Mouse (Mus musculus): ENCODE results near the gene Nme6. TPM values are rescaled to one million over a fixed set of nuclear protein-coding genes. Genes with fewer than 3 reads are reported as not detected.
"Not testable (repeated sequence)": the region's sequence is repeated elsewhere in the genome, so short reads cannot be mapped to it uniquely, and the experiment has no call there.

The Nme6 gene
- polyA plus RNA-seq (2015; fragmentation: Nextera tagmentation; extraction: Ambion mirVana) = 56.8 and 60.8 TPM in 2 replicates

DNA sequence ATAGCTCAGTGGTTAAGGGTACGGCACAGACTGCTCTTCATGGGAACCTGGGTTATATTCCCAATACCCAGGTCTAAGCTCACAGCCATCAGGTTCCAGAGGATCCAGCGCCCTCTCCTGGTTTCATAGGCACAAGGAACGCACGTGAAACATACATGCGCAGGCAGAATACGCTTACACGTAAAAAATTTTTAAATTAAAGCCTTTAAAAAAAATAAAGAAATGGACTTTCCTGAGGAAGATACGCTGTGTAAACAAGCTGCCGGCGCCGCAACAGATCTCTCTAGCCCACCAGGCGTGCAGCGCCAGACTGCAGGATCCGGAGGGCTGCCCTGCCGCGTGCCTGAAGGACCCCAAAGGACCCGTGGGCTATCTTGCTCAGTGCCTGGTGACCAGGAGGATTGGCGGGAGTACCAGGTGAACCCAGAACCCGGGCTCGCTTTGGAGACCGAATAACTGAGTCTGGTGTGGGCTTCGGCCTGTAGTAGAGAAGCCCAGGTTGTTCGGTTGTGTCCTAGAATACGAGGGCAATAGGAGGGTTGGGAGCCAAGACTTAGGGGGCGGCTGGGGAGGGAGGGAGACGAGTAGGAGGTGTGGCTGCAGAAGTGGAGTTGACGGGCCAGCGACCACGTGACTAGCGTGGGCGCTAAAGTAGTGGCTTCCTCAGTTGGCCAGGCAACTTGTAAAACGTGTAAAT, at the start of gene Nme6:
Gene Nme6, plus strand, starts transcription at position 359 of the 697 bp plus-strand sequence.
- WGBS = under 1% methylated on average over 32 of the region's 32 CpGs
- H3K4me1 ChIP-seq = peaks cover 12% of the 10 kb centered on the region
- H3K36me3 ChIP-seq = peaks cover 26% of the 10 kb centered on the region
- H3K9me3 ChIP-seq (replicated peaks) = no peaks in the 10 kb centered on the region
- peak within 1 kb of the TSS; percentile 71 for H3K4me3 ChIP-seq (replicated peaks)
- peak within 1 kb of the TSS; percentile 85 for H3K4me2 ChIP-seq (replicated peaks)
- H3K27me3 ChIP-seq = no peaks in the 10 kb centered on the region
- H3K27ac ChIP-seq (replicated peaks) = peak within 1 kb of the TSS; percentile 89
- H3K9ac ChIP-seq = peak within 1 kb of the TSS; percentile 64
- peak; percentile 95 for ATAC-seq (ENCODE audit: insufficient number of reproducible peaks, low FRiP score, low TSS enrichment, low read depth)

DNA sequence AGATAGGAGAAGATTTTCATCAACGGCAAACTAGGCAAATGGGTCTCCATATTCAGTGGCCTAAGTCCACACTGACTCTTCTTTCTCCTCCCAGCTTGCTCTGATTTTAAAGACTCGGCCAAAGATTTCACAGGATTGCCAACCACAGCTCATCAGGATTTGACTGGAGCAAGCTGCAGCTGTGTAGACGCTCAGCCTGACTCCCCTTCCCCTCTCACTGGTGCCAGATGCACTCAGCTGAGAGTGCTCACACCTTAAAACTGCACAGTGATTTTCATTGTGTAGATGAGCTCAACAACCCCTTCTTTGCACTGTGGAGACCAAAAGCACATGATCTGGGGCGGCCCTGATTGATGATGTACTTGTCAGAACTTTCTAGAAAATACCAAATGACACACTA, 42.0 kb upstream of the Nme6 start, which contains the start of gene Fbxw27:
Gene Fbxw27, minus strand, starts transcription at position 101 of the 400 bp plus-strand sequence.
- not testable (repeated sequence) for H3K4me1 ChIP-seq; H3K27me3 ChIP-seq; H3K27ac ChIP-seq (replicated peaks); H3K9ac ChIP-seq; ATAC-seq (ENCODE audit: insufficient number of reproducible peaks, low FRiP score, low TSS enrichment, low read depth); H3K36me3 ChIP-seq; H3K4me3 ChIP-seq (replicated peaks); H3K4me2 ChIP-seq (replicated peaks); H3K9me3 ChIP-seq (replicated peaks)
- WGBS = 75% methylated on average over 4 of the region's 4 CpGs

DNA sequence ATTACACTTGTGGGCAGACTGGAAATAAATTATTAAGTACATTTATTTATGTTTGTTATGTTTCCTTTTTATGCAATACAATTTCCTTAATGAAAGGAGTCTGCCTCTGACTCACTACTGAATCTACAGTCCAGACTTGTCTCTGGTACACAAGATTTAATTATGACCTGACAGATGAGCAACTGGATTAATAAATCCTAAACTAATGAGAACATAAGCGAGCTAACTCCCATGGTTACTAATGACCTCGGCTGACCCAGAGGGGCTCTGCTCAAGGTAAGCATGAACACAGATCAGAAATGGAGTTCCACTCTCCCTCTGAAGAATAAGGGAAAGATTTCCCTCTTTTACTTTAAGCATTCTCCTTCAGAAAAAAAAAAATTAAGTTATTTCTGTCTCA, 37.3 kb upstream of the Nme6 start:
- Histone ChIP-seq H3K9ac (no peak overlapping the region), H3K27ac (replicated peaks) (no peak overlapping the region), H3K9me3 (replicated peaks) (no peaks in the 10 kb centered on the region), H3K4me2 (replicated peaks) (no peak overlapping the region), H3K36me3 (no peaks in the 10 kb centered on the region), H3K27me3 (no peaks in the 10 kb centered on the region), H3K4me1 (no peaks in the 10 kb centered on the region), H3K4me3 (replicated peaks) (no peak overlapping the region)
- 77% methylated on average over 2 of the region's 2 CpGs for WGBS
- no peak for ATAC-seq (ENCODE audit: insufficient number of reproducible peaks, low FRiP score, low TSS enrichment, low read depth)

DNA sequence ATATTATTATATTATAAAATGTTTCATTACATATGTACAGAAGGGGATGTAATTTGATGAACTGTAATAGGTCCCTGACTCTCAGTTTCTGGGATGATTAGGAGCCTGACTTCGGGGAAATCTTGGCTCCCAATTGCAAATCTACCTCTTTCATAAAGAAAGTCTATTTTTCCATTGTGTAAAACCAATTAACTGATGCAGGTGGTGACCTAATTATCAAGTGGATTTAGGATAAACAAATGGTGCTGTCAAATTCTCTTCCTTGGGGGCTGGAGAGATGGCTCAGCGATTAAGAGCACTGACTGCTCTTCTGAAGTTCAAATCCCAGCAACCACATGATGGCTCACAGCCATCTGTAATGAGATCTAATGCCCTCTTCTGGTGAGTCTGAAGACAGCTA, 36.7 kb upstream of the Nme6 start:
- WGBS = 77% methylated on average over 2 of the region's 2 CpGs

DNA sequence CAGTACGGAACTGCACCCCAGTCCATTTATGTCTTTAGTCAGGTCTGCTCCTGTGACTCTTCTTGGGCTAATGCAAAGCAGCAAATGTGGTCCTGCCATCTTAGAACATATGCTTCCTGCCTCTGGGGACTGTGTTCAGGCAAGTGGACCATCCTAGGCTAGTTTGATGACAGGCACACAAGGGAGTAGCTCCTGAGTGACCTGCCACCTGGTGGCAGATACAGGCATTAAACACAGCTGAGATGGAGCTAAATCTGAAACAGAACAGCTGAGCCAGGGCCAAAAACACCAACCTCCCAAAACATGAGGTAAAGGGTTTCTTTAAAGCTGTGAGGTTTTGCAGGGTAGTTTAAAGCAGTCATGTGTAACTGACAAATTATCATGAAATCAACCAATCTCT, 34.5 kb upstream of the Nme6 start:
- 93% methylated on average over 1 of the region's 1 CpGs for WGBS
- no peak overlapping the region for H3K4me2 ChIP-seq (replicated peaks)
- no peaks in the 10 kb centered on the region for H3K4me1 ChIP-seq
- no peaks in the 10 kb centered on the region for H3K9me3 ChIP-seq (replicated peaks)
- no peak overlapping the region for H3K4me3 ChIP-seq (replicated peaks)
- no peaks in the 10 kb centered on the region for H3K27me3 ChIP-seq
- H3K36me3 ChIP-seq = no peaks in the 10 kb centered on the region
- H3K27ac ChIP-seq (replicated peaks) = no peak overlapping the region
- no peak overlapping the region for H3K9ac ChIP-seq
- ATAC-seq (ENCODE audit: insufficient number of reproducible peaks, low FRiP score, low TSS enrichment, low read depth) = no peak

More for the DNA sequence above, 36.7 kb upstream of the Nme6 start:
- Histone ChIP-seq H3K9ac (no peak overlapping the region), H3K27ac (replicated peaks) (no peak overlapping the region), H3K4me2 (replicated peaks) (no peak overlapping the region), H3K4me3 (replicated peaks) (no peak overlapping the region), H3K36me3 (no peaks in the 10 kb centered on the region), H3K27me3 (no peaks in the 10 kb centered on the region), H3K4me1 (no peaks in the 10 kb centered on the region), H3K9me3 (replicated peaks) (no peaks in the 10 kb centered on the region)
- no peak for ATAC-seq (ENCODE audit: insufficient number of reproducible peaks, low FRiP score, low TSS enrichment, low read depth)

DNA sequence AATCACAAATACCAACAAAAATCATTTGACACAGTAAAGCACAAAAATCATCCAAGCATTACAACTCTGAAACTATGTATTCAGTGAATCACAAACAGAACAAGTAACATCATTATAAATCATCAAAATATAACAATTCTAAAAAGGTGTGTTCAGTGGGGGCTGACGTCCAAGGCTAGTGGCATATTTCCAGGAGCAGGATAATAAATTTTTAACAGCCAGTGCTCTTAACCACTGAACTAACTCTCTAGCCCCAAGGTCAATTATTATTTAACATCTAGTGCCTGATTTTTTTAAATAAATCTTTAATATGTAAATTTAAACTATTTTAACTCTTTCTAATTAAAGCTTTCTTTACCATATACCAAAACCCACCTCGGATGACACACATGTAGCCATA, 27.0 kb upstream of the Nme6 start:
- not testable (repeated sequence) for H3K4me1 ChIP-seq; H3K9ac ChIP-seq; ATAC-seq (ENCODE audit: insufficient number of reproducible peaks, low FRiP score, low TSS enrichment, low read depth); H3K36me3 ChIP-seq; H3K9me3 ChIP-seq (replicated peaks); H3K27me3 ChIP-seq; H3K4me2 ChIP-seq (replicated peaks); H3K4me3 ChIP-seq (replicated peaks); H3K27ac ChIP-seq (replicated peaks)
- WGBS = 92% methylated on average over 2 of the region's 2 CpGs

DNA sequence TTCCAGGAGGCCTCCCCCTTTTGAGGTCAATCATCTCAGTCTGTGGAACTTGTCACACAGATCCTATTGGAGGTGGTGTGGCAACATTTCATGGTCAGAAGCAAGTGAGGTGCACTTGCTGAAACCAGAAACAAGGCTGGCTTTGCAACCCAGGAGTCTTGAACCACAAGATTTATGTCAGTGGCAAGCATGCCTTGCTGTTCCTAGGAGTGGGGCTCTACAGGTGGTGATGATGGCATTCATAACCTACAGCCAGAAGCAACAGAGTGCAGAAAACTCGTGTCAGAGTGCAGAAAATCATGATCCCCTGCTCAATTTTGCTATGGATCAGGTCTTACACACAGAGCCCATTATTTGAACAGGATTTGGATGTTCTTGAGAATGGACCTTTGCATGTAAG, 26.3 kb upstream of the Nme6 start:
- no peak for ATAC-seq (ENCODE audit: insufficient number of reproducible peaks, low FRiP score, low TSS enrichment, low read depth)
- WGBS = 39% methylated on average over 1 of the region's 1 CpGs
- no peak overlapping the region for H3K27ac ChIP-seq (replicated peaks)
- no peak overlapping the region for H3K4me2 ChIP-seq (replicated peaks)
- no peak overlapping the region for H3K9ac ChIP-seq
- no peaks in the 10 kb centered on the region for H3K4me1 ChIP-seq
- no peaks in the 10 kb centered on the region for H3K9me3 ChIP-seq (replicated peaks)
- H3K4me3 ChIP-seq (replicated peaks) = no peak overlapping the region
- H3K27me3 ChIP-seq = no peaks in the 10 kb centered on the region
- no peaks in the 10 kb centered on the region for H3K36me3 ChIP-seq

DNA sequence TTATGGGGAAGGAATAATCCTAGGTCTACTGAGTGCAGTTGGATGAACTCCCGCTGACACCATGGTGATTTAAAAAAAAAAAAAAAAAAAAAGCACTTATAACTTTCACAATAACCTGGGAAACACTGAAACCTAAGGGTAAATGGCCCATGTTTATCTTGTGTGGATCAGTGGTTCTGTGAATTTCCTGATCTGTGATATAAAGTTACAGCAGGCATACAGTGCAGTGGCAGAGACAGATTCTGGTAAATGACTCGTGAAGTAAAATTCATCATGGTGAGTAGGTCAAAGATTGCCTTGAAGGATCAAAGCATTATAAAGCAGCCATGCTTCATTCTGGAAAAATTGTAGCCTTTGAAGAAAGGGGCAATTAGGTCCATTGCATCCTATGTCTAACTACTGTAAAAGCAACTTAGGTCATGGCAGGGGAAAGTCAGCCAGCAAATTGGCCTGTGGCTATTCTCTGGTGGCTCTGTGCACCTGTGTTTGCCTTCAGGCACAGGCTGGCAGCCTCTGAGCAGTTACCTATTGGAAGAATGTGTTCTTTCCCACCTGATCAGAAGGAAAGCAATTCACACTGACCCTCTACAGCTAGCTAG, 25.8 kb upstream of the Nme6 start:
- no peak for ATAC-seq (ENCODE audit: insufficient number of reproducible peaks, low FRiP score, low TSS enrichment, low read depth)
- WGBS = 62% methylated on average over 2 of the region's 2 CpGs

DNA sequence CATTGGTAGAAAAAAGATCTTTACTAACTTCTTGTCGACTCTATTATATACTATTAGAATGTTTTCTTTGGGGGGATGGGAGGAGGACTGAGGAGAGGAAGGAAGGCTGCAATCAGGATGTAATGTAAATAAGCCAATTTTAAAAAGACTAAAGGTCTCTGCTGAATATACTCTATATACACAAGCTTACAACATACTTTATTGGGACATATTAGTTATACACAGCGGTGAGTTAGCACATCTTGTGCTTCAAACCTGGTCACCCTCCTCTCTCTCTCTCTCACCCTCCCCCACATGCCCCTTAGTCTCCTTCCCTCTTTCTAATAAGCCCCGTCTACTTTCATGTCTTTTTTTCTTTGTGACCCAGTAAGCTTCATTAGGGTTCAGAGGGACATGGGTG, 24.7 kb upstream of the Nme6 start:
- WGBS = 42% methylated on average over 3 of the region's 3 CpGs

More for the DNA sequence above, 25.8 kb upstream of the Nme6 start:
- H3K27ac ChIP-seq (replicated peaks) = no peak overlapping the region
- H3K4me1 ChIP-seq = no peaks in the 10 kb centered on the region
- H3K9ac ChIP-seq = no peak overlapping the region
- H3K27me3 ChIP-seq = no peaks in the 10 kb centered on the region
- H3K4me2 ChIP-seq (replicated peaks) = no peak overlapping the region
- no peak overlapping the region for H3K4me3 ChIP-seq (replicated peaks)
- H3K9me3 ChIP-seq (replicated peaks) = no peaks in the 10 kb centered on the region
- H3K36me3 ChIP-seq = no peaks in the 10 kb centered on the region

DNA sequence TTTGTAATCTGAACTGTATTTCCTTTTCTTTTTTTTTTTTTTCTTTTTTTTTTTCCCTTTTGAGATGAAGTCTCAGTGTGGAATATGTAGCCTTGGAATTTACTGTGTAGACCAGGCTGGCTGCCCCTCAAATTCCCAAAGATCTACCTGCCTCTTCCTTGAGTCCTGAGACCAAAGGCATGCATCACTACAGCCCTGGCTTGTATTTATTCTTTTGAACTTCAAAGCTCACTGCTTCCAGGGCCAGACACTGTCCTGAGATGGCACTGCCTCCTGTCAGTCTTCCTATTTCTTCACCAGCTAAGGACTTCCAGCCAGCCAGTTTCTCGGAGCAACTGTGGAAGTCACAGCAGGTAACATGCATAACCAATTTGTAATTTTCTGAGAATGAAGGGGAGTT, 20.6 kb upstream of the Nme6 start, which contains the start of gene Spink8:
Gene Spink8, plus strand, starts transcription at position 301 of the 400 bp plus-strand sequence.
- Histone ChIP-seq H3K4me2 (replicated peaks) (no peak within 1 kb of the TSS), H3K36me3 (no peaks in the 10 kb centered on the region), H3K4me3 (replicated peaks) (no peak within 1 kb of the TSS), H3K4me1 (no peaks in the 10 kb centered on the region), H3K9ac (no peak within 1 kb of the TSS), H3K9me3 (replicated peaks) (no peaks in the 10 kb centered on the region), H3K27me3 (no peaks in the 10 kb centered on the region), H3K27ac (replicated peaks) (no peak within 1 kb of the TSS)
- 54% methylated on average over 1 of the region's 1 CpGs for WGBS
- ATAC-seq (ENCODE audit: insufficient number of reproducible peaks, low FRiP score, low TSS enrichment, low read depth) = no peak

More for the DNA sequence above, 24.7 kb upstream of the Nme6 start:
- Histone ChIP-seq H3K27me3 (no peaks in the 10 kb centered on the region), H3K27ac (replicated peaks) (no peak overlapping the region), H3K9ac (no peak overlapping the region), H3K4me3 (replicated peaks) (no peak overlapping the region), H3K36me3 (no peaks in the 10 kb centered on the region), H3K9me3 (replicated peaks) (no peaks in the 10 kb centered on the region), H3K4me1 (no peaks in the 10 kb centered on the region), H3K4me2 (replicated peaks) (no peak overlapping the region)
- no peak for ATAC-seq (ENCODE audit: insufficient number of reproducible peaks, low FRiP score, low TSS enrichment, low read depth)

DNA sequence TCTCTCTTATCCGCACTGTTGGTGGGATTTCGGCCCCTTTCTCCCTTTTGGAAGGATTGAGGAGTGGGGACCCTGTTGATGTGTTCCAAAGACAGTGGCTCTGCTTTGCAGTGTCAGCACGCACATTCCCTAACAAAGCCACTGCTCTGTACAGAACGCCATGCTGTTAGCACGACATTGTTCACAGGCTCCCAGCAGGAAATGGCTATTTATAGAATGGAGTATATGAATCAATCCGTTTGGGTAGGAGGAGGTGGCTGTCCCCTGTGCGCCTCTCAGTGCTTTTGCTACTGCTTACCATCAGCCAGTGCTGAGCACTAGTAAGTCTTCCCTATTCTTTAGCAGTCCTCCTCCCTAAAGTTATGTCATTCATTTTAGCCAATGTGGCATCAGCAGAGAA, 19.1 kb upstream of the Nme6 start:
- H3K27me3 ChIP-seq = no peaks in the 10 kb centered on the region
- no peaks in the 10 kb centered on the region for H3K9me3 ChIP-seq (replicated peaks)
- H3K4me2 ChIP-seq (replicated peaks) = no peak overlapping the region
- WGBS = 55% methylated on average over 7 of the region's 7 CpGs
- no peak for ATAC-seq (ENCODE audit: insufficient number of reproducible peaks, low FRiP score, low TSS enrichment, low read depth)
- no peak overlapping the region for H3K4me3 ChIP-seq (replicated peaks)
- no peak overlapping the region for H3K27ac ChIP-seq (replicated peaks)
- H3K9ac ChIP-seq = no peak overlapping the region
- no peaks in the 10 kb centered on the region for H3K36me3 ChIP-seq
- H3K4me1 ChIP-seq = no peaks in the 10 kb centered on the region

DNA sequence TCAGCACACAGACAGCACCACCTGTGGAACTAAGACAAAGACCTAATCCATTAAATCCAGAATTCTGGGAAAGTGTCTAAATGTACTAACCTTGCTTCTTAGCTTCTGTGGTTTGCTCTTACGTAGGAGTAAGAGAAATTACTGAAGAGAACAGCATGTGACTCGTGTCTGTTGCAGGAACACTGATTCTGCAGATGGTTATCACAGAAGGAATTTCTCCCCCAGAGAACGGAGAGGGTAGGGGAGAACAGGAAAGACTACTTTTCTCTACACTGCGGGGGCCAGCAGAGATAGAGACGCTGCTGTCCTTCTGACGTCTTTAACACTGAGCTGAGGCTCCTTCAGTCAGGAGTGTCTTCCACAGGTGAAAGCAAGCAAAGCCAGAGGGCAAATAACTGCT, 16.2 kb upstream of the Nme6 start:
- no peak overlapping the region for H3K4me2 ChIP-seq (replicated peaks)
- H3K9ac ChIP-seq = no peak overlapping the region
- H3K27me3 ChIP-seq = no peaks in the 10 kb centered on the region
- 33% methylated on average over 6 of the region's 6 CpGs for WGBS
- no peaks in the 10 kb centered on the region for H3K9me3 ChIP-seq (replicated peaks)
- no peak overlapping the region for H3K4me3 ChIP-seq (replicated peaks)
- no peak overlapping the region for H3K27ac ChIP-seq (replicated peaks)
- no peaks in the 10 kb centered on the region for H3K4me1 ChIP-seq
- H3K36me3 ChIP-seq = no peaks in the 10 kb centered on the region
- no peak for ATAC-seq (ENCODE audit: insufficient number of reproducible peaks, low FRiP score, low TSS enrichment, low read depth)

All from embryonic facial prominence, embryonic 15.5 days (tissue).